ENCODE assay signal across 24 mouse cellular contexts in the genomic region with DNA sequence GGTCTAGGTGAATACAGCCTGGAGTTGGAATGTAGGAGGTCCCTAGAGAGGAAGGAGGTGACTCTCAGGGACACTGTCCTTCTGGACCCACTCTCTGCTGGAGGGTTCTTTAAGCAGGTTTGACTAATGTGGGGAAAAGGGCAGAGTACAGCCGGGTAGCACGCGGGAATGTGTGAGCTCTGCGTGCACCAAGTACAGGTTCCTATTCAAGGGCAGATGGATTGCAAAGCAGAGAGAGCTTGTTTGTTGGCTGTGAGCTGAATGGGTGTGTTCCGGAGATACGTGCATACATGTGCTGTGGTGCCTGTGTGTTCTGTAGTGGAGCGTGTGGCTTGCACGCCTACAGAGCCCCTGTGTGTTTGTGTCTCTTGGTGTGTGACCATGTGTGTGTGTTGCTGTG. TPM values are rescaled to one million over a fixed set of nuclear protein-coding genes. Genes with fewer than 3 reads are reported as not detected.
DNase-seq lines count a peak whose midpoint lies in the region; ATAC-seq lines count a peak whose summit lies in the region.
"Had no signal": no experiment of that assay in that cellular context is flagged by ENCODE, and none has a peak within 500 bp of the region (broad histone marks: within the 10 kb centered on the region; RNA-seq: fewer than 3 reads in every experiment).

No protein-coding gene starts in this region.

- H3K4me3 ChIP-seq in kidney, embryonic 15.5 days (replicated peaks): no peak overlapping the region
- peak overlapping the region; percentile 28 for H3K4me3 ChIP-seq in stomach, embryonic 16.5 days (replicated peaks; ENCODE audit: low read length)
- H3K4me3 ChIP-seq: forebrain, embryonic 12.5 days; hindbrain, embryonic 15.5 days; limb, embryonic 13.5 days had no signal

- H3K9ac ChIP-seq in kidney, embryonic 15.5 days: no peak overlapping the region
- H3K9ac ChIP-seq in stomach, embryonic 16.5 days (ENCODE audit: low read length): peak overlapping the region; percentile 54
- H3K9ac ChIP-seq: forebrain, embryonic 12.5 days; hindbrain, embryonic 15.5 days; limb, embryonic 13.5 days had no signal

- no peak overlapping the region for H3K4me2 ChIP-seq in kidney, embryonic 15.5 days
- H3K4me2 ChIP-seq in stomach, embryonic 16.5 days (ENCODE audit: low read depth, low read length): peak overlapping the region; percentile 45
- H3K4me2 ChIP-seq: forebrain, embryonic 12.5 days; hindbrain, embryonic 15.5 days; limb, embryonic 13.5 days; midbrain, embryonic 11.5 days had no signal

- H3K36me3 ChIP-seq in kidney, embryonic 15.5 days: no peaks in the 10 kb centered on the region
- no peaks in the 10 kb centered on the region for H3K36me3 ChIP-seq in stomach, embryonic 16.5 days (ENCODE audit: control insufficient read depth, insufficient read depth, low read length)
- H3K36me3 ChIP-seq: forebrain, embryonic 12.5 days; G1E; hindbrain, embryonic 15.5 days; limb, embryonic 13.5 days had no signal

- H3K27me3 ChIP-seq in kidney, embryonic 15.5 days: peaks cover 29% of the 10 kb centered on the region
- H3K27me3 ChIP-seq in stomach, embryonic 16.5 days (ENCODE audit: control insufficient read depth, insufficient read depth, low read length): no peaks in the 10 kb centered on the region

- H3K9me3 ChIP-seq in kidney, embryonic 15.5 days (replicated peaks): no peaks in the 10 kb centered on the region
- no peaks in the 10 kb centered on the region for H3K9me3 ChIP-seq in stomach, embryonic 16.5 days (replicated peaks; ENCODE audit: control insufficient read depth, low read length)
- H3K9me3 ChIP-seq: forebrain, embryonic 12.5 days; G1E; hindbrain, embryonic 15.5 days; limb, embryonic 13.5 days had no signal

- WGBS in kidney, embryonic 15.5 days: 89% methylated on average over 8 of the region's 8 CpGs
- WGBS in stomach, embryonic 16.5 days: 62% methylated on average over 8 of the region's 8 CpGs

- peak; percentile 60 for DNase-seq in kidney, adult 18-20 months
- peak; percentile 24 to 29 for DNase-seq in urinary bladder, adult 18-20 months (ENCODE audit: low spot score in 2 of 2)
- no peak for DNase-seq in urinary bladder, adult 2 months (ENCODE audit: low spot score)
- peak; percentile 57 for DNase-seq in kidney, postnatal 14 days
- no peak for DNase-seq in adrenal gland, postnatal 10 days
- DNase-seq: adrenal gland, postnatal 14 days; cerebellum, adult 11-12 months; cerebellum, postnatal 25 days; gastrocnemius, postnatal 14 days; heart, adult 18-20 months; heart, postnatal 4 days; right cerebral cortex, postnatal 4 days had no signal

- no peak overlapping the region for H3K27ac ChIP-seq in kidney, embryonic 15.5 days
- H3K27ac ChIP-seq in stomach, embryonic 16.5 days (ENCODE audit: low read length): peak overlapping the region; percentile 89
- H3K27ac ChIP-seq: forebrain, embryonic 12.5 days; hindbrain, embryonic 15.5 days; limb, embryonic 13.5 days had no signal

- H3K4me1 ChIP-seq in kidney, embryonic 15.5 days: peaks cover 8% of the 10 kb centered on the region
- H3K4me1 ChIP-seq in stomach, embryonic 16.5 days (ENCODE audit: control insufficient read depth, insufficient read depth, low read length): peaks cover 1% of the 10 kb centered on the region; the same call in 1 of the 2 replicates
- H3K4me1 ChIP-seq: hindbrain, embryonic 15.5 days; limb, embryonic 13.5 days had no signal

- no peak for ATAC-seq in kidney, embryonic 15.5 days (replicated peaks; ENCODE audit: low FRiP score)
- peak; percentile 73 for ATAC-seq in stomach, embryonic 16.5 days (ENCODE audit: insufficient read depth, low FRiP score)
- ATAC-seq in cerebellum, adult (ENCODE audit: insufficient number of reproducible peaks, low FRiP score, low TSS enrichment): no peak
- ATAC-seq: activated CD4-positive, CD25-positive, alpha-beta regulatory T cell, adult 4 months had no signal

RNA-seq across cellular contexts. Expression of a gene that starts 6.8 kb away (rescaled TPM):
- 3.9 and 4.4 TPM in 2 replicates for polyA plus RNA-seq in kidney, embryonic 15.5 days (2015; fragmentation: Nextera tagmentation; extraction: Ambion mirVana)
- polyA plus RNA-seq in urinary bladder, adult 2 months (2012; rRNA removed): 11.8 and 17.7 TPM in 2 replicates
- 19.3 and 26.8 TPM in 2 replicates for polyA plus RNA-seq in stomach, embryonic 16.5 days (2015; fragmentation: Nextera tagmentation; extraction: Ambion mirVana)
- total RNA-seq in adrenal gland, postnatal 10 days (2021): under 1 TPM; 0.82 to 0.96 TPM
- total RNA-seq: adrenal gland, postnatal 14 days; gastrocnemius, postnatal 14 days; heart, postnatal 4 days had no signal

RNA-seq across cellular contexts. Expression of a gene that starts 13.7 kb away (rescaled TPM):
- polyA plus RNA-seq in kidney, embryonic 15.5 days (2015; fragmentation: Nextera tagmentation; extraction: Ambion mirVana): not detected in 2 replicates
- 0.37 and 0.44 TPM in 2 replicates for polyA plus RNA-seq in urinary bladder, adult 2 months (2012; rRNA removed)
- not detected in 2 replicates for polyA plus RNA-seq in stomach, embryonic 16.5 days (2015; fragmentation: Nextera tagmentation; extraction: Ambion mirVana)
- under 1 TPM in 1 of 2 experiments, not detected in 1; 0.24 TPM for total RNA-seq in adrenal gland, postnatal 10 days (2021)
- total RNA-seq: adrenal gland, postnatal 14 days; G1E; gastrocnemius, postnatal 14 days; heart, adult 18-20 months; heart, postnatal 4 days; layer of hippocampus, postnatal 14 days had no signal
- polyA plus RNA-seq: forebrain, embryonic 12.5 days; G1E; heart, embryonic 14.5 days; hindbrain, embryonic 15.5 days; limb, embryonic 13.5 days; lung, embryonic 16.5 days; midbrain, embryonic 11.5 days had no signal

RNA-seq across cellular contexts. Expression of a gene that starts 27.5 kb away (rescaled TPM):
- 12.0 and 12.2 TPM in 2 replicates for polyA plus RNA-seq in kidney, embryonic 15.5 days (2015; fragmentation: Nextera tagmentation; extraction: Ambion mirVana)
- polyA plus RNA-seq in urinary bladder, adult 2 months (2012; rRNA removed): 31.3 and 32.6 TPM in 2 replicates
- 25.8 and 44.2 TPM in 2 replicates for polyA plus RNA-seq in stomach, embryonic 16.5 days (2015; fragmentation: Nextera tagmentation; extraction: Ambion mirVana)
- total RNA-seq in adrenal gland, postnatal 10 days (2021): 10 to 100 TPM; 30.6 to 33.6 TPM

RNA-seq across cellular contexts. Expression of a gene that starts 35.0 kb away (rescaled TPM):
- polyA plus RNA-seq in kidney, embryonic 15.5 days (2015; fragmentation: Nextera tagmentation; extraction: Ambion mirVana): 10.5 and 11.1 TPM in 2 replicates
- polyA plus RNA-seq in urinary bladder, adult 2 months (2012; rRNA removed): 4.1 and 4.2 TPM in 2 replicates
- 6.4 and 7.0 TPM in 2 replicates for polyA plus RNA-seq in stomach, embryonic 16.5 days (2015; fragmentation: Nextera tagmentation; extraction: Ambion mirVana)
- total RNA-seq in adrenal gland, postnatal 10 days (2021): 1 to 10 TPM; 4.1 to 7.5 TPM

RNA-seq across cellular contexts. Expression of a gene that starts 48.7 kb away (rescaled TPM):
- 0.17 and 0.18 TPM in 2 replicates for polyA plus RNA-seq in kidney, embryonic 15.5 days (2015; fragmentation: Nextera tagmentation; extraction: Ambion mirVana)
- not detected in 2 replicates for polyA plus RNA-seq in urinary bladder, adult 2 months (2012; rRNA removed)
- 0.13 and 0.22 TPM in 2 replicates for polyA plus RNA-seq in stomach, embryonic 16.5 days (2015; fragmentation: Nextera tagmentation; extraction: Ambion mirVana)
- total RNA-seq in adrenal gland, postnatal 10 days (2021): under 1 TPM; 0.18 to 0.36 TPM
- total RNA-seq: adrenal gland, postnatal 14 days; heart, adult 18-20 months; layer of hippocampus, postnatal 14 days had no signal
- polyA plus RNA-seq: activated CD4-positive, CD25-positive, alpha-beta regulatory T cell, adult 4 months; G1E; lung, embryonic 16.5 days had no signal

Comparison
In these comparisons a context has a peak if more than half of its experiments do, and no peak if none do; other contexts are left out.
1. DNase-seq: peak in kidney, adult 18-20 months (single experiment), urinary bladder, adult 18-20 months (2 of 2) and kidney, postnatal 14 days (single experiment); none in urinary bladder, adult 2 months (single experiment) and adrenal gland, postnatal 10 days (single experiment).